Mouse (Mus musculus) layer of hippocampus, adult 9-10 months (tissue): Measurements from ENCODE around the gene Plxnb2.
A peak's percentile ranks its signal among the peaks of the same experiment; 100 is the strongest.

ENCODE experiments used
- DNase-seq: peaks from one replicate; pipeline ENCODE4 v3.0.0; 2022; ENCODE audit warnings: low spot score

Gene Plxnb2

DNA sequence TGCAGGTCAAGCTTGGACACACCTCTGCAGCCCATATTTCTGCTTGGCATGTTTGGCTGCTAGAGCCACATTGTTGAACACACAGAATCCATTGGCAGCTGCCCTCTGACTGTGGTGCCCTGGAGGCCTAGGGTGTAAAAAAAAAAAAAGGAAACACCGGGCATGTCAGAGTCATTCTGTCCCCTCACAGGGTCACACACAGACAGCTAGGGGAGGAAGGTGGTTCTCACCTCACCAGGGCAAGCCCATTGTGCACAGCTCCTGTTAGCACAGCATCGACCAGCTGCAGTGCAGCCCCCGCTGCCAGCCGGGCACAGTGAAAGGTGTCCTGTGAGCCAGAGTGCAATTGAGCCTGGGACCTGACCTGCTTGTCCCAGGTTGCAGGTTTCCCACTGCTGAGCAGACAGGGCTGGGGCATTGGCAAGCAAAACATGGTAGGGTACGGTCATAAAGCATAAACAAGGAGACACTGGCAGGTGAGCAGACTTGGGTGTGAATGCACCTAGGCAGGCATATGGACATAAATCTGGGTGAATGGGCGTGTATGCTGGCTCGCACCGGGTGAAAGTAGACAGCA is 53.1 kb downstream of the Plxnb2 start:
- no peak for DNase-seq

GRCm38 (mm10) chr15:89126622-89127021 is 54.0 kb downstream of the Plxnb2 start:
- DNase-seq = no peak

DNA sequence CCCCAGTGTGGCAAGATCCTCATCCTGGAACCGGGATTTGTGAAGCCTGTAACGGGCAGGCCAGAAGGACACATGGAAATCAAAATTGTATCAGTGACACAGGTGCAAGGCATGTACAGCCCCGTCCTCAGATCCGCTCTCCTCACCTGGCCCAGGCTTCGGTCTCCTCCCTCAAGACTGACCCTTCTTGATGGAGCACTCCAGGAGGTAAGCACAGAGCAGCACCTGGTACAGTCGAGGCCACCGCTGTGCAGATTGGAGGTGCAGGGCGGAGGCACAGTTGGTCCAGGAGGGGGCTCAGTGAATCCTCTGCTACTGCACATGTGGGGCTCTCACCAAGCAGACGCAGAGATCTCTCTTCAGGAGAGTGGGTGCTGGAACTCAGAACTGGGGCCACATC is 55.2 kb downstream of the Plxnb2 start:
- no peak for DNase-seq

DNA sequence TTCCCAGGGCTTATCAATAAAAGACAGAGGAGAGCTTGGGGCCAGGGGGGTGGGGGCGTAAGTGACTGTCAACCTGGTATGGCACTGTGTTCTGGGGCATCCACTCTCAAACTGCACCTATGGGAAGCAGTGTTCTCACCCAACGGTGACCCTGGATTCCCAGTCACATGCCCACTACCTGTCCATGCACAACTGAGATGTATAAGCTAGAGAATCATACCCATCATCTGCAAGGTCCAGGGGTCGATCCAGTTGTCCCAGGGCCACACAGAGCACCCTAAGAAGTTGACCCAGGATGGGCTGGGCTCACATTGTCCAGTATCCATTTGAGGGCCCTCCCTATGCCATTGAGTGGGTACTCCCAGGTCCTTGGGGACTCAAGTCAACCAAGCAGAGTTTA is 56.3 kb downstream of the Plxnb2 start:
- DNase-seq = no peak

GRCm38 (mm10) chr15:89123595-89123994 is 57.0 kb downstream of the Plxnb2 start:
- no peak for DNase-seq

- peak; percentile 92 for DNase-seq
Observed at GRCm38 (mm10) chr15:89122649-89123366, 57.8 kb downstream of the Plxnb2 start, which contains the start of gene Tubgcp6. Tubgcp6 (minus strand) TSS chr15:89123112.

- DNase-seq = no peak
Observed at GRCm38 (mm10) chr15:89118007-89118406, 62.6 kb downstream of the Plxnb2 start.

DNA sequence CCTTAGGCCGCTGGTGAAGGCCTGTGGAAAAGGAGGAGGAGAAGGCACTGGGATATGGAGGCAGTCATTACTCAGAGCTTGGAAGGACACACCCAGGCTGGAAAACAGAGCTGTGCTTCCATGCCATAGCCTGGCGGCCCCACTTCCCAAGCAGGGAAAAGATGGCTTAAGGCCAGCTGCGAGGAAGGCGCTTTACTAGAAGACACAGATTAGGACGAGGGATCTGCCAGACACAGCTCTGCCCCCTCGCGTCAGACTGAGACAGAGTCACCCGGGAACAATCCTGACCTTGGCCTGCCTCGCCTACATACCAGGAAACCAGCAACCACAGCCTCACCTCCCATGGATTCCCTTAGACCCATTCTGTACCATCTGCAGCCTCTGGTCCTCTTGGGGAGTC is 70.4 kb downstream of the Plxnb2 start:
- no peak for DNase-seq

DNA sequence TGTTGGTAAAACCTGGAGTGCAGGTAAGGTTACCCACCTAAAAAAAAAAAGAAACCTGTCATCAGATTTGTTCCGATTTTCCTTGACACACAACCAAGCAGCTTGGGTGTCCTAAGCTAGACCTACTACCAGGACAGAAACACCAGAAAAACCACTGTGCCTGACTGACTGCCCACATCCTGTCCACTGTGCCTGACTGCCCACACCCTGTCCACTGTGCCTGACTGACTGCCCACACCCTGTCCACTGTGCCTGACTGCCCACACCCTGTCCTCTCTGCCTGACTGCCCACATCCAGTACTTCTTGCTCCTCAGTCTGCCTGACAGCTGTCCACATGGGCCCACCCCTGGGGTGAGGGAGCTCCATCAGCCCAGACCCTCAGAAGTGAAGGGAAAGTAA is 73.6 kb downstream of the Plxnb2 start:
- DNase-seq = no peak

DNA sequence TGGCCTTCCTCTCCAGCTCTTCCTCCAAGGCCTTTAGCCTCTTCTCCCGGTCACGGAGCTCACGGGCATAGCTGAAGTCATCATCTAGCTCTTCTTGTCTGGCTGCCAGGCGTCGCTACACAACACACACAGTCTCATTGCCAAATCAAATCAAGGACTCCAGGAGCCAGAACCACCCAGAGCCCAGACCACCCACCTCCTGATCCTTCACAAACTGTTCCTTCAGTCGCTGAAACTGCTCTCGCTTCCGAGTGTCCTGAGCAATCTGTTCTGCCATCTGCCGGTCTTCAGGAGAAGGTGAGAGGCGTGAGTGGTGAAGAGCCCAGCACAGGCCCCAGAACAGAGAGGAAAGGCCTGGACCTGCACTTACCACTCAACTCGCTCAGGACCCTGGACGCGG is 74.5 kb downstream of the Plxnb2 start:
- no peak for DNase-seq
